Comparison of ENCODE assay signal across 21 mouse cellular contexts in the genomic region with DNA sequence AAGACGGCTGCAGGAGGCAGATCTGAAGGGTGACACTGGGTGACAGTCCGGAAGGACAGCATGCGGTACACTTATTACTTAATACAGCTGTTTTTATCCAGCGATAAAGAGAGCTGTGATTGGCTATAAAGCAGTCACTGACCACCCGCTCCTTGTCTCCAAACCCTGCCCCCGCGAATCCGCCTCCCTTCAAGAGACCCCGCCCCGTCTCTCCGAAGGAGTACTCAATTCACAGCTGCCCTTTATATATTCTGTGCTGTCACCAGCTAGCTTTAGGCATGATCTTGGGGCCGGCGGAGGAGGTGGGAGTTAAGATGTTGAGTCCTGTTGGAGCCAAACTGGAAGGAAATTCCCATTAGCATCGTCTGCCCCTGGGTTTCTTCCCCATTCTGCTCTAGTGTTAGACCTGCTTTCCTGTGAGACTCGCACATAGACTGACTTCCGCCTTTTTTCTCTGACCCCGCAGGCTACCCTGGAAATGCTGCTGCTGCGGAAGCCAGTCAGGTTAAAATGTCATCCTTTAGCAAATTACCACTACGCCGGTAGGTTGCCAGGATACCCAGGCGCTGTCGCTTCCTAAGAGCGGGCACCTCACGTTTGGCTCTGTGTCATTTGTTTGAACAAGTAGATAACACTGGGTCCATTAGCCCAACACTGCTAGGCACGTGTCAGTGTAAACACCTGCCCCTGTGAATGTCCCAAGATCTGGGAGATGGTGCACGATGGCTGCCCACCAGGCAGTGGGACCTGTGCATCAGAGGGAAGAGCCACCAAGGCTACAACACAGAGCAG. TPM values are rescaled to one million over a fixed set of nuclear protein-coding genes. Genes with fewer than 3 reads are reported as not detected.
DNase-seq lines count a peak whose midpoint lies in the region; ATAC-seq and TF ChIP-seq lines count a peak whose summit lies in the region.
"Had no signal": no experiment of that assay in that cellular context is flagged by ENCODE, and none has a peak within 500 bp of the region (broad histone marks: within the 10 kb centered on the region; RNA-seq: fewer than 3 reads in every experiment).

No protein-coding gene starts in this region.

- 0 out of 2 replicates have a peak, but pooled peaks have one; percentile 15 for TF ChIP-seq POLR2A in bone marrow, adult 2 months (IDR thresholded peaks at IDR 0.05; ENCODE audit: borderline replicate concordance, control insufficient read depth, low read depth, low read length)

- no peaks in the 10 kb centered on the region for H3K9me3 ChIP-seq in kidney, embryonic 14.5 days (ENCODE audit: control insufficient read depth, low read length)
- H3K9me3 ChIP-seq: forebrain, embryonic 13.5 days; G1E; heart, embryonic 10.5 days; hindbrain, embryonic 15.5 days; limb, embryonic 12.5 days; lung, embryonic 15.5 days had no signal

- H3K9ac ChIP-seq in kidney, embryonic 14.5 days (ENCODE audit: low read depth, low read length), result no peak overlapping the region
- H3K9ac ChIP-seq: forebrain, embryonic 13.5 days; hindbrain, embryonic 15.5 days; limb, embryonic 12.5 days; liver, embryonic 14.5 days; lung, embryonic 15.5 days had no signal

- intact Hi-C loops in heart, postnatal 36 days (cut with DNase I), result no loop called here

- no peak overlapping the region for H3K27ac ChIP-seq in kidney, embryonic 14.5 days (ENCODE audit: low read depth, low read length)
- no peak overlapping the region for H3K27ac ChIP-seq in bone marrow, adult 2 months (ENCODE audit: control insufficient read depth, insufficient read depth, low read depth, low read length, poor library complexity)
- H3K27ac ChIP-seq: forebrain, embryonic 13.5 days; heart, embryonic 10.5 days; hindbrain, embryonic 15.5 days; limb, embryonic 12.5 days; liver, embryonic 14.5 days; lung, embryonic 15.5 days had no signal

- ATAC-seq in kidney, embryonic 14.5 days (ENCODE audit: low FRiP score, low TSS enrichment), result no peak
- ATAC-seq: activated CD4-positive, CD25-positive, alpha-beta regulatory T cell, adult 4 months; forebrain, embryonic 13.5 days; Patski had no signal

- TF ChIP-seq CTCF in bone marrow, adult 2 months (IDR thresholded peaks at IDR 0.05; ENCODE audit: control insufficient read depth, insufficient read depth, low read length), result no peak

- 83% methylated on average over 26 of the region's 26 CpGs for WGBS in kidney, embryonic 14.5 days
- WGBS in bone marrow, adult 2 months, result 82% methylated on average over 26 of the region's 26 CpGs

- DNase-seq in heart, postnatal 4 days, result peak; percentile 29
- DNase-seq in heart, postnatal 36 days, result no peak
- peak; percentile 74 for DNase-seq in kidney, postnatal 10 days
- DNase-seq in yolk sac, embryonic 10.5 days (ENCODE audit: low spot score), result peak; percentile 11
- DNase-seq in adrenal gland, adult 2 months, result no peak
- DNase-seq: adrenal gland, postnatal 10 days; cerebellum, adult 8-10 months; gastrocnemius, postnatal 36 days; heart, postnatal 10 days; lung, postnatal 36 days had no signal

- H3K4me2 ChIP-seq in kidney, embryonic 14.5 days (replicated peaks; ENCODE audit: low read depth, low read length), result no peak overlapping the region
- H3K4me2 ChIP-seq: forebrain, embryonic 13.5 days; hindbrain, embryonic 15.5 days; limb, embryonic 12.5 days; lung, embryonic 15.5 days had no signal

- peaks cover 62% of the 10 kb centered on the region for H3K36me3 ChIP-seq in kidney, embryonic 14.5 days (ENCODE audit: control insufficient read depth, insufficient read depth, low read length)
- H3K36me3 ChIP-seq: G1E had no signal

- H3K27me3 ChIP-seq in kidney, embryonic 14.5 days (ENCODE audit: control insufficient read depth, insufficient read depth, low read length), result no peaks in the 10 kb centered on the region
- H3K27me3 ChIP-seq: hindbrain, embryonic 15.5 days; limb, embryonic 12.5 days; lung, embryonic 15.5 days; Patski had no signal

- no peaks in the 10 kb centered on the region for H3K4me1 ChIP-seq in kidney, embryonic 14.5 days (ENCODE audit: control insufficient read depth, insufficient read depth, low read length)
- peaks cover 2% of the 10 kb centered on the region for H3K4me1 ChIP-seq in bone marrow, adult 2 months (ENCODE audit: control insufficient read depth, insufficient read depth, low read length)
- H3K4me1 ChIP-seq: limb, embryonic 12.5 days had no signal

- no peak overlapping the region for H3K4me3 ChIP-seq in kidney, embryonic 14.5 days (ENCODE audit: low read length)
- no peak overlapping the region for H3K4me3 ChIP-seq in bone marrow, adult 2 months (replicated peaks; ENCODE audit: control insufficient read depth, low read depth, low read length)
- H3K4me3 ChIP-seq: forebrain, embryonic 13.5 days; heart, embryonic 10.5 days; hindbrain, embryonic 15.5 days; limb, embryonic 12.5 days; lung, embryonic 15.5 days had no signal

RNA-seq across cellular contexts. Expression of gene Mrps10, which starts 39.9 kb away (rescaled TPM):
- 10 to 100 TPM; 31.9 to 35.4 TPM for total RNA-seq in heart, postnatal 4 days (2021)
- 10 to 100 TPM; 19.9 to 23.9 TPM for total RNA-seq in heart, postnatal 36 days (2021)
- 91.2 and 98.2 TPM in 2 replicates for polyA plus RNA-seq in kidney, embryonic 14.5 days (2014; fragmentation: Nextera tagmentation; extraction: Ambion mirVana)
- polyA plus RNA-seq in bone marrow, adult 2 months (2011; ENCODE audit: insufficient read depth, insufficient read length, low replicate concordance, missing spikeins), result 18.4 and 31.9 TPM in 2 replicates
- 10 to 100 TPM; 40.8 to 50.0 TPM for total RNA-seq in adrenal gland, adult 2 months (2021)
- 19.4 and 28.3 TPM in 2 replicates for polyA plus RNA-seq in adrenal gland, adult 2 months (2012; rRNA removed)

RNA-seq across cellular contexts. Expression of gene Guca1b, which starts 56.4 kb away (rescaled TPM):
- total RNA-seq in heart, postnatal 4 days (2021), result under 1 TPM in 1 of 2 experiments, not detected in 1; 0.17 TPM
- total RNA-seq in heart, postnatal 36 days (2021), result under 1 TPM; 0.25 to 0.33 TPM
- polyA plus RNA-seq in kidney, embryonic 14.5 days (2014; fragmentation: Nextera tagmentation; extraction: Ambion mirVana), result 0.46 and 0.57 TPM in 2 replicates
- 0.61 and 1.2 TPM in 2 replicates for polyA plus RNA-seq in bone marrow, adult 2 months (2011; ENCODE audit: insufficient read depth, insufficient read length, low replicate concordance, missing spikeins)
- total RNA-seq in adrenal gland, adult 2 months (2021), result 1 to 10 TPM in 1 of 2 experiments, under 1 TPM in 1; 0.38 to 3.2 TPM
- polyA plus RNA-seq in adrenal gland, adult 2 months (2012; rRNA removed), result 2.5 and 2.6 TPM in 2 replicates
- total RNA-seq: G1E had no signal
- polyA plus RNA-seq: G1E had no signal

Comparison
In these comparisons a context has a peak if more than half of its experiments do, and no peak if none do; other contexts are left out.
1. DNase-seq: peak in heart, postnatal 4 days (single experiment), kidney, postnatal 10 days (single experiment) and yolk sac, embryonic 10.5 days (single experiment); none in heart, postnatal 36 days (0 of 2) and adrenal gland, adult 2 months (single experiment).